Comparison of ENCODE assay signal across 10 mouse cellular contexts in the genomic region with DNA sequence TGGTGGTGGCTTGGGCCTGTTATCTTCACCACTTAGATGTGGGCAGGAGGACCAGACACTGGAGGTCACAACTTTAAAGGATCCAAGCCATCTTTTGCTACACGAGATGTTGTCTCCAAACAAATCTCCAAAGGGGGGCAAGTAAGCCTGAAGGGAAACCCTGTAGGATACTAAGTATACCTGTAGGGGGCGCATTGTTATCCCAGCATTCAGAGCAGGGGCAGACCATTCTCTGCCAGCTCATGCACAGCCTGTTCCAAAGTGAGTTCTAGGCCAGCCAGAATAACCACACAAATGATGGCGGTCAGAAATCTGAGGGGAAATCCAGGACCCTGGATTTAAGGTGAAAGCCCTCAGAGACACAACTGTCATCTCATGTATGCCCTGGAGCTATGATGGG. TPM values are rescaled to one million over a fixed set of nuclear protein-coding genes. Genes with fewer than 3 reads are reported as not detected.
A peak's percentile ranks its signal among the peaks of the same experiment; 100 is the strongest.
DNase-seq lines count a peak whose midpoint lies in the region; ATAC-seq and TF ChIP-seq lines count a peak whose summit lies in the region.
"Had no signal": no experiment of that assay in that cellular context is flagged by ENCODE, and none has a peak within 500 bp of the region (broad histone marks: within the 10 kb centered on the region; RNA-seq: fewer than 3 reads in every experiment).

No protein-coding gene starts in this region.

- peak; percentile 76 for TF ChIP-seq CTCF in heart, adult 2 months (IDR thresholded peaks at IDR 0.05)

- no peak overlapping the region for H3K9ac ChIP-seq in heart, adult 2 months (ENCODE audit: low read depth, low read length)
- H3K9ac ChIP-seq: embryonic facial prominence, embryonic 15.5 days had no signal

- DNase-seq in heart, adult 2 months: no peak
- no peak for DNase-seq in heart, adult 8-10 months (ENCODE audit: low spot score)
- DNase-seq in thymus, postnatal 0 days (ENCODE audit: low spot score): peak; percentile 60
- no peak for DNase-seq in thymus, postnatal 36 days
- DNase-seq in frontal cortex, postnatal 14 days (ENCODE audit: low spot score in 2 of 2): no peak
- no peak for DNase-seq in layer of hippocampus, adult 18-20 months (ENCODE audit: low spot score in 2 of 2)
- DNase-seq: heart, postnatal 14 days had no signal

- H3K36me3 ChIP-seq in heart, adult 2 months (ENCODE audit: control insufficient read depth, insufficient read depth, low read length): peaks cover 9% of the 10 kb centered on the region

- peaks cover 1% of the 10 kb centered on the region for H3K79me2 ChIP-seq in heart, adult 2 months (replicated peaks; ENCODE audit: control insufficient read depth, insufficient read depth, low read length)

- TF ChIP-seq POLR2A in heart, adult 2 months (IDR thresholded peaks at IDR 0.05; ENCODE audit: insufficient read depth, low read depth, low read length): no peak

- intact Hi-C loops in heart, adult 2 months (cut with DNase I): loop anchor here (2.0 kb wide), 1 partner anchor 42 kb away; no protein-coding TSS in a partner anchor

- peaks cover 19% of the 10 kb centered on the region for H3K4me1 ChIP-seq in heart, adult 2 months (ENCODE audit: control insufficient read depth, insufficient read depth, low read length)

- WGBS in heart, adult 2 months: 57% methylated on average over 3 of the region's 3 CpGs

- ATAC-seq in erythroid progenitor cell, adult 5-6 weeks (replicated peaks; ENCODE audit: low FRiP score, poor library complexity, severe bottlenecking): peak; percentile 53
- no peak for ATAC-seq in monocyte, adult 5-6 weeks (replicated peaks; ENCODE audit: insufficient number of reproducible peaks, low FRiP score, low TSS enrichment, poor library complexity, severe bottlenecking)

- no peak for TF ChIP-seq EP300 in heart, adult 2 months (IDR thresholded peaks at IDR 0.05; ENCODE audit: insufficient read depth, low read depth, low read length)

- no peak overlapping the region for H3K27ac ChIP-seq in heart, adult 2 months
- H3K27ac ChIP-seq: embryonic facial prominence, embryonic 15.5 days had no signal

- no peak overlapping the region for H3K4me3 ChIP-seq in heart, adult 2 months
- H3K4me3 ChIP-seq: embryonic facial prominence, embryonic 15.5 days had no signal

- no peaks in the 10 kb centered on the region for H3K27me3 ChIP-seq in heart, adult 2 months (ENCODE audit: control insufficient read depth, insufficient read depth, low read length)
- H3K27me3 ChIP-seq: embryonic facial prominence, embryonic 15.5 days had no signal

RNA-seq across cellular contexts. Expression of a gene that starts 23.4 kb away (rescaled TPM):
- 100 to 1,000 TPM; 219 to 231 TPM for total RNA-seq in heart, adult 2 months (2021)
- 204 and 351 TPM in 2 replicates for polyA plus RNA-seq in heart, adult 2 months (2012; rRNA removed)
- 100 to 1,000 TPM; 207 to 235 (median 219) TPM for total RNA-seq in heart, adult 8-10 months (2022)
- polyA plus RNA-seq in thymus, postnatal 0 days (2015; fragmentation: Nextera tagmentation; extraction: Ambion mirVana): 419 and 434 TPM in 2 replicates
- 195 and 254 TPM in 2 replicates for total RNA-seq in erythroid progenitor cell, adult 5-6 weeks (2015; ENCODE audit: low replicate concordance)
- 40.0 and 104 TPM in 2 replicates for total RNA-seq in erythroid progenitor cell, adult 5-6 weeks (2017; ENCODE audit: low replicate concordance)
- total RNA-seq in monocyte, adult 5-6 weeks (2017): 193 to 248 TPM (median 198 TPM) in 3 replicates
- total RNA-seq in layer of hippocampus, adult 18-20 months (2021): 100 to 1,000 TPM; 405 to 421 TPM

RNA-seq across cellular contexts. Expression of a gene that starts 40.1 kb away (rescaled TPM):
- total RNA-seq in heart, adult 2 months (2021): 1 to 10 TPM; 7.6 to 8.2 TPM
- 9.7 and 12.2 TPM in 2 replicates for polyA plus RNA-seq in heart, adult 2 months (2012; rRNA removed)
- 1 to 10 TPM; 8.1 to 9.3 (median 8.8) TPM for total RNA-seq in heart, adult 8-10 months (2022)
- polyA plus RNA-seq in thymus, postnatal 0 days (2015; fragmentation: Nextera tagmentation; extraction: Ambion mirVana): 4.5 and 4.7 TPM in 2 replicates
- 14.1 and 22.2 TPM in 2 replicates for total RNA-seq in erythroid progenitor cell, adult 5-6 weeks (2015; ENCODE audit: low replicate concordance)
- 14.1 and 16.0 TPM in 2 replicates for total RNA-seq in erythroid progenitor cell, adult 5-6 weeks (2017; ENCODE audit: low replicate concordance)
- 25.0 to 39.5 TPM (median 28.8 TPM) in 3 replicates for total RNA-seq in monocyte, adult 5-6 weeks (2017)
- total RNA-seq in layer of hippocampus, adult 18-20 months (2021): 10 to 100 TPM; 29.1 TPM
